Mouse (Mus musculus) liver, embryonic 11.5 days (tissue): ENCODE measurements around the gene Sh3glb1. TPM values are rescaled to one million over a fixed set of nuclear protein-coding genes. Genes with fewer than 3 reads are reported as not detected.
"Not testable (repeated sequence)": the region's sequence is repeated elsewhere in the genome, so short reads cannot be mapped to it uniquely, and the experiment has no call there.

Source experiments
- ATAC-seq: fragments of 200-750 bp; cut with Nextera tagmentation; replicated peaks from 2 replicates; pipeline ENCODE4 v1.8.0; 2017; ENCODE audit warnings: moderate number of reproducible peaks, mild to moderate bottlenecking, moderate TSS enrichment, moderate library complexity; ENCODE audit not compliant: low FRiP score
- DNase-seq: peaks from one replicate; pipeline ENCODE4 v3.0.0-alpha.2; 2017; ENCODE audit warnings: low spot score
- H3K27ac ChIP-seq: fragments of 300-500 bp; sonication (generic); 2 replicates; pipeline ENCODE4 v1.5.1; 2014; ENCODE audit warnings: mild to moderate bottlenecking, low read depth, low read length, control low read depth
- H3K27me3 ChIP-seq: fragments of 300-500 bp; sonication (generic); replicated peaks from 2 replicates; pipeline ENCODE4 v1.6.1; 2014; ENCODE audit warnings: low read length, mixed read lengths; ENCODE audit not compliant: control insufficient read depth, insufficient read depth
- H3K36me3 ChIP-seq: fragments of 300-500 bp; sonication (generic); 2 replicates; pipeline ENCODE4 v1.6.1; 2014; ENCODE audit warnings: mild to moderate bottlenecking, low read length, moderate library complexity, mixed read lengths; ENCODE audit not compliant: control insufficient read depth, insufficient read depth
- H3K4me1 ChIP-seq: fragments of 300-500 bp; sonication (generic); replicated peaks from 2 replicates; pipeline ENCODE4 v1.6.1; 2014; ENCODE audit warnings: low read length, mixed read lengths; ENCODE audit not compliant: control insufficient read depth, insufficient read depth
- H3K4me2 ChIP-seq: fragments of 300-500 bp; sonication (generic); 2 replicates; pipeline ENCODE4 v1.6.1; 2014; ENCODE audit warnings: mild to moderate bottlenecking, control low read depth, moderate library complexity
- H3K4me3 ChIP-seq: fragments of 300-500 bp; sonication (generic); 2 replicates; pipeline ENCODE4 v1.5.1; 2014; ENCODE audit warnings: low read depth, low read length, control low read depth
- H3K9ac ChIP-seq: fragments of 300-500 bp; sonication (generic); 2 replicates; pipeline ENCODE4 v1.6.1; 2014; ENCODE audit warnings: low read depth, low read length, control low read depth
- H3K9me3 ChIP-seq: fragments of 300-500 bp; sonication (generic); 2 replicates; pipeline ENCODE4 v1.6.1; 2016; ENCODE audit warnings: low read length, inconsistent platforms, mixed read lengths; ENCODE audit not compliant: control insufficient read depth
- WGBS: fragments of 180-500 bp; shearing (Covaris S2); extraction: QIAGEN DNeasy Blood & Tissue Kit; methylation state at CpG from one replicate; pipeline ENCODE4 v1.1.7; 2014; 5-methylcytosine and 5-hydroxymethylcytosine counted together
- polyA plus RNA-seq: library from polyadenylated mRNA; unstranded; fragments of >200 nt; fragmentation: Nextera tagmentation; extraction: Ambion mirVana; gene quantifications from 2 replicates; pipeline ENCODE4 v1.2.1, GENCODE M21; 2014

Gene Sh3glb1
- polyA plus RNA-seq, result 97.7 and 100 TPM in 2 replicates

DNA sequence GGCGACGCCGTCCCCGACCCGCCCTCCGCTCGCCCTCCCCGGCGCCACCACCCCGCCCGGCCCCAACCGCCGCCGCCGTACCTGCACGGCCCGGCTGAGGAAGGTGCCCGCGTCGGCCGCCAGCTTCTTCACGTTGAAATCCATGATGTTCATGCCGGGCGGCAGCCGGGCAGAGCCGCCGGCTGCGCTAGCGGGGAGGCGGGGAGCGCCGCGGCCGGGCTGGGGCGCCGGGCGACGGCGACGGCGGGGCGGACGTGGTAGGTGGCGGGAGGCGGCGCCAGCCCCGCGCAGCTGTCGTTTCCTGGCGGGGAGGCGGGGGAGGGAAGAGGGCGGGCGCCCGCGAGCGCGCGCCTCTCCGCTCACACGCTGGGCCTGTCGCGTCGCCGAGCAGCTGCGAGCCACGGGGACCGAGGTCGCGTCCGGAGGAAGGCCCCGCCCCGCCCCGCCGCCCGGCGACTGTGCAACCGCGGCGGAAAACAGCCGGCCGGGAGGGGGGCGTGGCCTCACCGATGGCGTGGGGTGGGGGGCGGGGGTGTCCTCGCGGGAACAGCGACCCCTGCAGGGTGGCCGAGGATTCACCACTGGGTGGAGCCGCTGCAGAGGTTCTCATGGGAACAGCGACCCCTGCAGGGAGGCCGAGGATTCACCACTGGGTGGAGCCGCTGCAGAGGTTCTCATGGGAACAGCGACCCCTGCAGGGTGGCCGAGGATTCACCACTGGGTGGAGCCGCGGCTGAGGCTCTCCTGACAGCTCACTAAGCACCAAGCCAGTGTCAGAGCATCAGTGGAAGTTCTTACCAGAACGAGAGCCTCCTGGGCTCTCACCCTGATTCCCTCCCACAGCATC, at the start of gene Sh3glb1:
Gene Sh3glb1, minus strand, starts transcription at position 435 of the 847 bp plus-strand sequence.
- DNase-seq, result peak; percentile 95
- Histone ChIP-seq H3K27ac (peak within 1 kb of the TSS; percentile 99), H3K36me3 (no peaks in the 10 kb centered on the region), H3K4me1 (peaks cover 24% of the 10 kb centered on the region), H3K9ac (peak within 1 kb of the TSS; percentile 93), H3K27me3 (no peaks in the 10 kb centered on the region), H3K4me2 (peak within 1 kb of the TSS; percentile 75), H3K4me3 (peak within 1 kb of the TSS; percentile 89), H3K9me3 (no peaks in the 10 kb centered on the region)
- under 1% methylated on average over 71 of the region's 98 CpGs for WGBS
- ATAC-seq, result peak; percentile 85

DNA sequence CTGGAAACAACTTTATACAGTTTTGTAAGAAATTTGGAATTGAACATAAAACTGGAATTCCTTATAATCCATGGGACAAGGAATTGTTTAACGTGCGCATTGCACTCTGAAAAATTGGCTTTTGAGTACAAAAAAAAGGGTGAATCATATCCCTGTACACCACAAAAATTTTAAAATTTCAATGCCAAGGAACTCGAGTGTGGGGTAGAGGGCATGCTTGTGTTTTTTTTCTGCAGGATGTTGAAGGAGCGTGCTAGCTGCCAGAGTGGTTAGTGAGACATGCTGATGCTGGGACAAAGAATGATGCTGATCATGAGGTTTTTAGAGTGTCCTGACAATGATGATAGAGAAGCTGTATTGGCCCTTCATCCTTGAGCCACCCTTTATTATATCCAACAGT, 45.0 kb upstream of the Sh3glb1 start:
- no peak overlapping the region for H3K27ac ChIP-seq
- DNase-seq (no peak), ATAC-seq (no peak)
- H3K27me3 ChIP-seq, result no peaks in the 10 kb centered on the region
- H3K9ac ChIP-seq, result no peak overlapping the region
- WGBS, result 83% methylated on average over 4 of the region's 4 CpGs
- H3K4me3 ChIP-seq, result no peak overlapping the region
- no peak overlapping the region for H3K4me2 ChIP-seq
- H3K9me3 ChIP-seq, result no peaks in the 10 kb centered on the region
- no peaks in the 10 kb centered on the region for H3K4me1 ChIP-seq
- H3K36me3 ChIP-seq, result no peaks in the 10 kb centered on the region

DNA sequence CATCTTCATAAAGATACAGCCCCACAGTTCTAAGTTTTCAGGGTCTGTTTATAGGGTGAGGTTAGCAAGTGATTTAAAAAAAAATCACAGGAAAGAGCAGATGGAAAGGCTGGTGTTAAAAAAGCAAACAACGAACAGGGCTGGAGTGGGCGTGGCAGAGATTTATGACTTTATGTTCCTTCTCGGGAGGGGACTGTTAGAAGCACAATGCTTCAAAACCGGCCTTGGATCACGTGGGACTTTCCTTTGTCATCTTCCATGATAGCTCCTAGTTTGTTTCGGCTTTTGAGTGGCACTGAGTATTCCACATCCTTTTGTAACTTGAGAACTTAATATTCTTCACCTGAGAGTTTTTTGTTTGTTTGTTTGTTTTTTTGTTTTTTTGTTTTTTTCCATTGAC, 41.3 kb upstream of the Sh3glb1 start:
- DNase-seq (no peak), ATAC-seq (no peak)
- Histone ChIP-seq H3K4me2 (no peak overlapping the region), H3K9me3 (no peaks in the 10 kb centered on the region), H3K4me1 (no peaks in the 10 kb centered on the region), H3K9ac (no peak overlapping the region), H3K4me3 (no peak overlapping the region), H3K27me3 (no peaks in the 10 kb centered on the region), H3K27ac (no peak overlapping the region), H3K36me3 (no peaks in the 10 kb centered on the region)
- 63% methylated on average over 6 of the region's 6 CpGs for WGBS

DNA sequence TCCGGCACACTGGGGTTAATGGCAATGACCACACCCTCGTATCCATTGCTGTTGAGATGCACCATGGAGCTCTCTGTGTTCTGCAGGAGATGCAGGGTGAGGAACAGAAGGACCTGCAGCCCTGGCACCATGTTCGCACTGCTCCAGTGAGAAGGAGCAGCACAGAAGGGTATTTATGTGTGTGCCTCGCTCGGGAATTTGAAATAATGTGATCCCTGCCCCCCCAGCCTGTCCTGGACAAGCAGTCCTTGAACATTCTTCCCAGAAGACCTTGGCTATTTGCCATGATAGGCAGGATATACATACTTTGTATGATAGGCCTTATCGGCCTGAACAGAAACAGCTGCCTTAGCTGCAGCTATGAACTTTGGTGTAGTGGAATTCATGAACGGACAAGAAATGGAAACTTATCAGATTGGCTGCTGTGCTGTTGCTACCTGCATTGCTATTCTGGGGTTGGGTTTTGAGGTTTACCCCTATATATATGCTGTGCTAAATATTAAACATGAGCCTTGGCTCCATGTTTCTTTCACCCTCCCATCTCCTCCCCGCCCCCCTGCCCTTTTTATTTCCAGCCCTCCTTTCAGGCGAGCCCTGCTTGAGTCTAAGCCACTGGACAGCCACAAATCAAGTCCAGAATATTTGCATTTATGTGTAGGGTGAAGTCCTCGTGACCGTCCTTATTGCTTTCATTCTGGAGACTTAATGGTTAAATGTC, 40.6 kb upstream of the Sh3glb1 start, which contains the start of gene Clca3a1:
Gene Clca3a1, minus strand, starts transcription at position 386 of the 718 bp plus-strand sequence.
- Histone ChIP-seq H3K9me3 (no peaks in the 10 kb centered on the region), H3K9ac (no peak within 1 kb of the TSS), H3K4me3 (no peak within 1 kb of the TSS), H3K27ac (no peak within 1 kb of the TSS), H3K27me3 (no peaks in the 10 kb centered on the region), H3K4me2 (no peak within 1 kb of the TSS), H3K4me1 (no peaks in the 10 kb centered on the region), H3K36me3 (no peaks in the 10 kb centered on the region)
- WGBS, result 66% methylated on average over 10 of the region's 11 CpGs
- peak; percentile 68 for ATAC-seq
- no peak for DNase-seq

DNA sequence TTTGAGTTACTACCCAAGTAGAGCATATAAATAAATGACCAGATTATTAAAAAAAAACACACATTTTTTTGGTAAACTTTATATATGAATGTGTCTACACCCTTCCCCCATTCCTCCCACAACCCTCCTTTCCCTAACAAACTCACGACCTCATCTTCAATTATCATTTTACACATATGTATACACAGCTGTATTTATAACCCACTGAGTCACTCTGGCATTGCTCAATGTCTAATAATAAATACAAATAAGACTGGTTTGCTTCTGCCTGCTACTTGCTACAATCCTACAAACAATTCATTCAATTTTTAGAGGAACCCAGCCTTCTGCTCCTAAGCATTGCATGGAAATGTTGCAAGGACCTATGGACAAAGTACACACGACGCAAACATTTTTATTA, 39.6 kb upstream of the Sh3glb1 start:
- ATAC-seq, result no peak
- Histone ChIP-seq H3K4me3 (no peak overlapping the region), H3K36me3 (no peaks in the 10 kb centered on the region), H3K4me2 (no peak overlapping the region), H3K27me3 (no peaks in the 10 kb centered on the region), H3K9me3 (no peaks in the 10 kb centered on the region), H3K9ac (no peak overlapping the region), H3K27ac (no peak overlapping the region), H3K4me1 (no peaks in the 10 kb centered on the region)
- no peak for DNase-seq
- WGBS, result 75% methylated on average over 3 of the region's 3 CpGs

DNA sequence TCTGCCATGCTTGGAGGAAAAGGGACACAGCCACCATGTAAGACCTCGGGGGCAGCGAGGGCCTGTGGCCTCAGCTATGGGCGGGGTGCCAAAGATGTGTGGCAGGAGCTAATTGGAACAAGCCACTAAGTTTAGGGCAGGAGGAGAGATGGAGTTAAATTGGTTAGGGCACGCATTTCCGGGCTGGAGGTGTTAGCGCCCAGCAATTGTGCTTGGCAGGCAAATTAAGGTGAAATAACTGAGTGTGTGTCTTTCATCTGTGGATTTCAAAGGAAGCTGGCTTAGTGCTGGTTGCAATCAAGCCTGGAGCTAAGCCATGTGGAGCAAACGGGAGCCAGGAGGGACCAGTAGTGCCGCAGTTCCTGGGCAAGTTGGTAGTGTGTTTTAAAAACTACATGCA, 36.0 kb upstream of the Sh3glb1 start:
- not testable (repeated sequence) for H3K27ac ChIP-seq, H3K9me3 ChIP-seq, H3K36me3 ChIP-seq, H3K9ac ChIP-seq, H3K4me1 ChIP-seq, H3K4me2 ChIP-seq, ATAC-seq, H3K4me3 ChIP-seq, H3K27me3 ChIP-seq, DNase-seq
- WGBS, result 78% methylated on average over 8 of the region's 8 CpGs

DNA sequence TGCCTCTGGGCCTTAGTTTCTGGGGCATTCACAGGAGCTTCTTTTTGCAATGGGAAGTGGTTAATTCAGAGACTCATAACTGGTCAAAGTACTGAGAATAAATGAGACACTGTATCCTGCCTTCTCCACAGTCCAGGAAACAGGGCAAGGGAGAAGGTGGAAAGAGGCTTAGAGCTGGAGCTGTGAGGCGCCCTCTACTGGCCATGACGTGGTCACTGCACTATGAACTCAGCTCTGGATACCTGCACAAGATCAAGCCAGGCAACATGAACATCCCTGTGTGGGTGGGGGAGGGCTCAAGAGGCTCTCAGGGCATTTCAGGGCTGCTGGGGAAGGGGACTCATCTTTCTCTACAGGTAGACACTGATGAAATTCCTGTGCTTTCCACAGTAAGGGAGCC, 33.0 kb upstream of the Sh3glb1 start:
- WGBS, result 0% methylated on average over 2 of the region's 2 CpGs
- H3K4me2 ChIP-seq, result no peak overlapping the region

DNA sequence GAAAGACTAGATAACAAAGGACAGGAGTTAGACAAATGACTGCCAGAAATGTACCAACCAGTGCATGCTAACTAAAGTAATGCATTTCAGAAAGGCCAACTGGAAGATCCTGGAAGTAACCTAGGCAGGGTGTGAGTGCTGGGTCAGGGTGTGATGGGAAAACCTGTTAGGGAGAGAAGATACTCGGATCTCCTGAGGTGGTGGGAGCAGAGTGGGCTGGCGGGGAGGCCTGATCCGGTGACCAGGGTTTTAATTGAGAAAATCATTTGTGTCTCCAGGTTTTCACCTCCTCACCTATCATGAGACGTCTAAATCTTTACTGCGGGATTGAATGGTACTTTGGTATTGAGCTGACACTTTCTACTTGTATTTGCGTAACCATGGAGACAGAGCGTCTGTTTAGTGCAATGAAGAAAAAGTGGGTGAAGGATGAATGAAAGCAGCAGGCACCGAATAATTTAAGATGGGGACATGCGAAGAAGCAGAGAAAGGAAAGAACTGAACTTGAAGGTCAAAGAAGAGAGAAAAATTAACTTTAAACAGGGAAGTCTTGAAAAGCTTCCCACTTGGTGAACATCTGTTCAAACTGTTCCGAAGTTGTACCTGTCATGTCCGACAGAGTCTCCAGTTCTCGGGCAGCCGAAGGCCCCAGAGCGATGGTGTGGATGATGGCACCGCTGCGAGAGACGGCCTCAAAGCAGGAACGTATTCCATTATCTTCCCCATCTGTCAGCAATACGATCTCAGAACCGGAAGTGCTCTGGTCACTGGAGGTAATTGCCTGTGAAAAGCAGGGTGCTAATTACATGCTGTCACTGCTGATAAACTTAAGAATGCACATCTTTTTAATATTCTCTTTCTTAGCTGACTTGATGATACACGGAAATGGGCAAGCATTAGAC, 29.2 kb upstream of the Sh3glb1 start:
- not testable (repeated sequence) for H3K27me3 ChIP-seq, H3K36me3 ChIP-seq

More for the DNA sequence above, 33.0 kb upstream of the Sh3glb1 start:
- Histone ChIP-seq H3K27me3 (no peaks in the 10 kb centered on the region), H3K27ac (no peak overlapping the region), H3K36me3 (no peaks in the 10 kb centered on the region), H3K9ac (no peak overlapping the region), H3K9me3 (no peaks in the 10 kb centered on the region), H3K4me1 (no peaks in the 10 kb centered on the region), H3K4me3 (no peak overlapping the region)
- no peak for ATAC-seq
- DNase-seq, result no peak

More for the DNA sequence above, 29.2 kb upstream of the Sh3glb1 start:
- not testable (repeated sequence) for DNase-seq, H3K4me3 ChIP-seq, H3K9me3 ChIP-seq, H3K4me2 ChIP-seq, ATAC-seq, H3K27ac ChIP-seq, H3K9ac ChIP-seq, H3K4me1 ChIP-seq
- 71% methylated on average over 18 of the region's 21 CpGs for WGBS
